Mouse (Mus musculus): ENCODE measurements around the gene Fcer2a. TPM values are rescaled to one million over a fixed set of nuclear protein-coding genes. Genes with fewer than 3 reads are reported as not detected.

Fcer2a gene
- polyA plus RNA-seq (2012; rRNA removed), result 0.31 and 4.5 TPM in 2 replicates

DNA sequence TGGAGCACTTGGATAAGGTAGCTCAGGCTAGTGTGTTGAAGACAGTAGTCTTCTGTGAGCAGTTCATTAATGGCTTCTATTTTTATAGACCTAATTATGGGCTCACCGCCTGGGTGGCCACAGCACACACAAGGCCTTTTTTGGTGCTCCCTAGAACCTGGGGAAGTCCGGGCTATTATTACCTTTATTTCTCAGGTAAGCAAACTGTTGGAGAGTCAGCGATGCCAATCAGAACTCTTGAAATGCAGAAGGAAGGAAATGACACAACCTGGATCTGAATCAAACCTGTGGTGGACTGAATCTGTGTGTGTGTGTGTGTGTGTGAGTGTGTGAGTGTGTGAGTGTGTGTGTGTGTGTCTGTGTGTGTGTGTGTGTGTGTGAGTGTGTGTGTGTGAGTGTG, at the start of gene Fcer2a:
Fcer2a (minus strand) TSS at position 55 of the 400 bp plus-strand sequence.
- 67% methylated on average over 3 of the region's 3 CpGs for WGBS
- no peaks in the 10 kb centered on the region for H3K4me1 ChIP-seq (ENCODE audit: control insufficient read depth, insufficient read depth, low read length)
- no peak for DNase-seq
- no peak within 1 kb of the TSS for H3K4me3 ChIP-seq (ENCODE audit: insufficient read depth, low read depth, low read length)
- TF ChIP-seq CTCF (conservative IDR thresholded peaks at IDR 0.05; ENCODE audit: insufficient read depth, insufficient read length, low read depth, low read length) (no peak), POLR2A (IDR thresholded peaks at IDR 0.05; ENCODE audit: low read depth, low read length) (no peak)
- H3K27ac ChIP-seq (ENCODE audit: insufficient read depth, low read depth, low read length), result no peak within 1 kb of the TSS
- no peaks in the 10 kb centered on the region for H3K27me3 ChIP-seq (replicated peaks; ENCODE audit: control insufficient read depth, insufficient read depth, low read length)
- no peaks in the 10 kb centered on the region for H3K36me3 ChIP-seq (ENCODE audit: control insufficient read depth, insufficient read depth, low read length)

DNA sequence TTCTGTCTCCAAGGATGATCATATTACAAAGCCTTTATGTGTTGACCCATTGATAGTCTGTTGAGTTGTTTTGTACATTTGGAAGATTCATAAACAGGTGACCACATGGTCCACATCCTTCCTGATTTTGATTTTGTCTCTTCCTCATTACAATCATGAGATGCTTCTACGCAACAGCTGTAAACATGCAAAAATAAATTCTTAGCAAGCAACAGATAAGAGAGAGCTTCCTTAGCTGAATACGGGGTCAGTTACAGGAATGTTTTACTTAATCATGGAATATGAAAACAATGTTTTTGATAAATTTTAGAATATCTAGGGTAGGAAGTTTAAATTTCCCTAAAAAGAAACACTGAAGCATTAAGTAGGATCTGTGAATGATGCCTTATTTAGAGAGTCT, 43.0 kb upstream of the Fcer2a start:
- TF ChIP-seq CTCF (conservative IDR thresholded peaks at IDR 0.05; ENCODE audit: insufficient read depth, insufficient read length, low read depth, low read length) (no peak), POLR2A (IDR thresholded peaks at IDR 0.05; ENCODE audit: low read depth, low read length) (no peak)
- no peak overlapping the region for H3K27ac ChIP-seq (ENCODE audit: insufficient read depth, low read depth, low read length)
- DNase-seq, result no peak
- no peaks in the 10 kb centered on the region for H3K36me3 ChIP-seq (ENCODE audit: control insufficient read depth, insufficient read depth, low read length)
- no peak overlapping the region for H3K4me3 ChIP-seq (ENCODE audit: insufficient read depth, low read depth, low read length)
- H3K4me1 ChIP-seq (ENCODE audit: control insufficient read depth, insufficient read depth, low read length), result no peaks in the 10 kb centered on the region
- WGBS, result 87% methylated on average over 2 of the region's 2 CpGs
- H3K27me3 ChIP-seq (replicated peaks; ENCODE audit: control insufficient read depth, insufficient read depth, low read length), result no peaks in the 10 kb centered on the region

DNA sequence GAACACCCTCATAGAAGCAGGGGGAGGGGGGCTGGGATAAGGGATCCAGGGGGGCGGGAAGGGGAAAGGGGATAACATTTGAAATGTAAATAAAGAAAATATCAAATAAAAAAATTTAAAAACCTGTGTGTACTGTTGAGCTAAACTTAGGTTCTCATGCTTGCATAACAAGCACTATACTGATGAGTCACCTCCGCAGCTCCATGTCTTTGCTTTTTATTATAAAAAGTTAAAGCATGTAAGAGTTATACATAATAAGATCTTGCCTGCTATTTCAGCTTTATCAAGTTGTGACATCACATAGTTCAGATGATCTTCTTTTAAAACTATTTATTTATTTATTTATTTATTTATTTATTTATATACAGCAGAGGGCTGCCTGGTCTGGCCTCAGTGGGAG, 41.6 kb upstream of the Fcer2a start:
- no peak overlapping the region for H3K27ac ChIP-seq (ENCODE audit: insufficient read depth, low read depth, low read length)
- no peaks in the 10 kb centered on the region for H3K36me3 ChIP-seq (ENCODE audit: control insufficient read depth, insufficient read depth, low read length)
- WGBS, result 99% methylated on average over 2 of the region's 2 CpGs
- H3K4me1 ChIP-seq (ENCODE audit: control insufficient read depth, insufficient read depth, low read length), result no peaks in the 10 kb centered on the region
- no peak for DNase-seq
- no peak for TF ChIP-seq CTCF (conservative IDR thresholded peaks at IDR 0.05; ENCODE audit: insufficient read depth, insufficient read length, low read depth, low read length)
- TF ChIP-seq POLR2A (IDR thresholded peaks at IDR 0.05; ENCODE audit: low read depth, low read length), result no peak
- H3K4me3 ChIP-seq (ENCODE audit: insufficient read depth, low read depth, low read length), result no peak overlapping the region
- H3K27me3 ChIP-seq (replicated peaks; ENCODE audit: control insufficient read depth, insufficient read depth, low read length), result no peaks in the 10 kb centered on the region; the same call in 1 of the 2 replicates

DNA sequence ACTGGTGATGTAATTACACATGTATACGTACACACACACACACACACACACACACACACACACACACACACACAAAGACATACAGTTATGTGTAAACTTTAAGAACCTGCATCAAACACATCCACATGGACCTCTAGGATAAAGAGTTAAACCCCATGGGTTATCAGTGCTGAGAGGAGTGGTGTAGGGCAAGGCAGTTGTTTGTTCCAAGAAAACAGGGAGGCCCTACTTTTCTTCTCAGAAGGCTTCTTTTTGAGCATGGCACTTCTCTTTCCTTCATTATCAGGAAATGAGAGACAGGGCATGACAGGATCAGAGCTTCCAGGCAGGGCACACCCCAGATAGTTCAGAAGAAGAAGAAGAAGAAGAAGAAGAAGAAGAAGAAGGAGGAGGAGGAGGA, 40.1 kb upstream of the Fcer2a start:
- no peak for DNase-seq
- TF ChIP-seq CTCF (conservative IDR thresholded peaks at IDR 0.05; ENCODE audit: insufficient read depth, insufficient read length, low read depth, low read length) (no peak), POLR2A (IDR thresholded peaks at IDR 0.05; ENCODE audit: low read depth, low read length) (no peak)
- Histone ChIP-seq H3K27ac (ENCODE audit: insufficient read depth, low read depth, low read length) (no peak overlapping the region), H3K27me3 (replicated peaks; ENCODE audit: control insufficient read depth, insufficient read depth, low read length) (no peaks in the 10 kb centered on the region; the same call in 1 of the 2 replicates), H3K4me3 (ENCODE audit: insufficient read depth, low read depth, low read length) (no peak overlapping the region), H3K36me3 (ENCODE audit: control insufficient read depth, insufficient read depth, low read length) (no peaks in the 10 kb centered on the region), H3K4me1 (ENCODE audit: control insufficient read depth, insufficient read depth, low read length) (no peaks in the 10 kb centered on the region)
- 43% methylated on average over 1 of the region's 1 CpGs for WGBS

DNA sequence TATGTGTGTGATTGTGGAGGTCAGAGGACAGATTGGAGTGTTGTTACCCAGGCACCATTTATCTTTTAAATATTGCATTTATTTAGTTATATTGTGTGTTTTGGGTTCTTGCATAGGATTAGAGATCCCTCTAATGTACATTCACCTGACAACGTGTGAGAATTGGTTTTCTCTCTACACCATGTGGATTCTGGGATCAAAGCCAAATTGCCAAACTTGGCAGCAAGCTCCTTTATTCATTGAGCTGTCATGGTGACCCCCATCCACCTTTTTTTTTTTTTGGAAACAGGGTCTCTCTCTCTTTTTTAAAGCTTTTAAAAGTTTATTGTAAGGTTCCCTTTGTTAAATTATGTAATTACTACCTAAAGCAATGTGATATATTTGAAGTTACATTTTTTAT, 27.1 kb upstream of the Fcer2a start:
- Histone ChIP-seq H3K36me3 (ENCODE audit: control insufficient read depth, insufficient read depth, low read length) (no peaks in the 10 kb centered on the region), H3K4me3 (ENCODE audit: insufficient read depth, low read depth, low read length) (no peak overlapping the region), H3K27ac (ENCODE audit: insufficient read depth, low read depth, low read length) (no peak overlapping the region), H3K27me3 (replicated peaks; ENCODE audit: control insufficient read depth, insufficient read depth, low read length) (no peaks in the 10 kb centered on the region), H3K4me1 (ENCODE audit: control insufficient read depth, insufficient read depth, low read length) (no peaks in the 10 kb centered on the region)
- TF ChIP-seq CTCF (conservative IDR thresholded peaks at IDR 0.05; ENCODE audit: insufficient read depth, insufficient read length, low read depth, low read length), result no peak
- no peak for TF ChIP-seq POLR2A (IDR thresholded peaks at IDR 0.05; ENCODE audit: low read depth, low read length)
- 11% methylated on average over 1 of the region's 1 CpGs for WGBS
- DNase-seq, result no peak

DNA sequence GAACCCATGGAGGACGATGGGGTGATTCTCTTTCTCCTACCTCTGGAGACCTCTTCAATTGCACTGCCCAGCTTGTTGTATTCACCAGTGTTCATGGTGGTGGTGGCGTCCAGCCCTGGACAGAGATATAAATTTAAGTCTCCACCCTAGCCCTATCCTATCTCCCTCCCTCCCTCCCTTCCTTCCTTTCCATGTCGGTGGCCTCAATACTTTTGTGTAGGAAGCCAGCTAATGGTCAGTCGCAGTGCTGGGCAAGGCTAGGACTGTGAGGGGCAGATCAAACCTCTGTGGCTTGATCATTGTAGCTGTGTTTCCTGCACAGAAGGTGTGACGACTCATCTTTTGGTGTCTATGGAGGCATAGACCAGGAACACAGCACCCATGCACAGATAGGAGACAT, 26.6 kb upstream of the Fcer2a start, which contains the start of gene Clec4g:
Clec4g (minus strand) TSS at position 101 of the 400 bp plus-strand sequence.
- WGBS, result 61% methylated on average over 5 of the region's 5 CpGs
- Histone ChIP-seq H3K4me1 (ENCODE audit: control insufficient read depth, insufficient read depth, low read length) (no peaks in the 10 kb centered on the region), H3K27me3 (replicated peaks; ENCODE audit: control insufficient read depth, insufficient read depth, low read length) (no peaks in the 10 kb centered on the region), H3K36me3 (ENCODE audit: control insufficient read depth, insufficient read depth, low read length) (no peaks in the 10 kb centered on the region), H3K27ac (ENCODE audit: insufficient read depth, low read depth, low read length) (no peak within 1 kb of the TSS), H3K4me3 (ENCODE audit: insufficient read depth, low read depth, low read length) (no peak within 1 kb of the TSS)
- no peak for TF ChIP-seq CTCF (conservative IDR thresholded peaks at IDR 0.05; ENCODE audit: insufficient read depth, insufficient read length, low read depth, low read length)
- no peak for TF ChIP-seq POLR2A (IDR thresholded peaks at IDR 0.05; ENCODE audit: low read depth, low read length)
- no peak for DNase-seq

DNA sequence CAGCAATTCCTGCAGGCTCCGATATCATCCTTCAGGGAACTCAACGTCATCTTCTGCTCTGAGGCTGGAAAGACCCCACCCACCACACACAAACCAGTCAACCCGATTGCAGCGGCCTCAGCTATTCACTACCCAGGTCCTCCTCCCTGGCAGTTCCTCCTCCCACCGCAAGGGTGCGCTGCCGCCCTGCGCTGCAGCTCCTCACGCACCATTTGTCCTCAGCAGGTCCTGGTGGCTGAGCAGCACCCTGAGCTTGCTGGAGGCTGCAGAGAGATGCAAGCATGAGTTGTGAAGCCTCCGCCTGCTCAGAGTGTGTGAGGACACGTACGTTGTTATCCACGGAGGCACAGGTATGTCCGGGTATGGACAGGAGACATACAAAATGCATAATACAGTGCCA, 24.6 kb upstream of the Fcer2a start:
- WGBS, result 18% methylated on average over 14 of the region's 14 CpGs
- no peak for TF ChIP-seq POLR2A (IDR thresholded peaks at IDR 0.05; ENCODE audit: low read depth, low read length)
- peak; percentile 94 for TF ChIP-seq CTCF (conservative IDR thresholded peaks at IDR 0.05; ENCODE audit: insufficient read depth, insufficient read length, low read depth, low read length)
- H3K4me1 ChIP-seq (ENCODE audit: control insufficient read depth, insufficient read depth, low read length), result no peaks in the 10 kb centered on the region
- no peaks in the 10 kb centered on the region for H3K36me3 ChIP-seq (ENCODE audit: control insufficient read depth, insufficient read depth, low read length)
- no peak overlapping the region for H3K4me3 ChIP-seq (ENCODE audit: insufficient read depth, low read depth, low read length)
- no peak overlapping the region for H3K27ac ChIP-seq (ENCODE audit: insufficient read depth, low read depth, low read length)
- no peaks in the 10 kb centered on the region for H3K27me3 ChIP-seq (replicated peaks; ENCODE audit: control insufficient read depth, insufficient read depth, low read length)
- peak; percentile 68 for DNase-seq

Data from kidney, adult 2 months (tissue).